Mouse (Mus musculus): ENCODE measurements at regions not wholly inside any gene's neighbourhood (a gene's known extent, or its start where the extent isn't known, plus 50 kb on each side); places are given as distances from the start of the nearest gene placed in this dataset.

GRCm38 (mm10) chr14:60529022-60529421, 104.8 kb upstream of the Spata13 start:
- TF ChIP-seq MYC (IDR thresholded peaks at IDR 0.05; ENCODE audit: low read depth, low read length), result no peak
- TF ChIP-seq CTCF (IDR thresholded peaks at IDR 0.05 in 2 of 3, conservative IDR thresholded peaks at IDR 0.05 in 1 of 3; ENCODE audit: control insufficient read depth in 1 of 3, insufficient read depth in 1 of 3, low read depth in 2 of 3, low read length in 3 of 3, poor library complexity in 1 of 3, severe bottlenecking in 1 of 3), result no peak
- TF ChIP-seq BHLHE40 (IDR thresholded peaks at IDR 0.05; ENCODE audit: borderline replicate concordance, low read depth, low read length), result no peak

Data from MEL (cell line).